Mouse (Mus musculus) lung, postnatal 36 days (tissue): ENCODE data around the gene Tex44.

Experiments used
- DNase-seq: peaks from one replicate; pipeline ENCODE4 v3.0.0; 2022; ENCODE audit warnings: mixed read lengths

Gene Tex44

GRCm38 (mm10) chr1:86448272-86448671 is 22.1 kb downstream of the Tex44 start:
- peak; percentile 67 for DNase-seq

- DNase-seq: no peak
Observed at GRCm38 (mm10) chr1:86449966-86450365, 23.8 kb downstream of the Tex44 start.

- DNase-seq: no peak
Observed at GRCm38 (mm10) chr1:86452713-86453112, 26.6 kb downstream of the Tex44 start.

GRCm38 (mm10) chr1:86456892-86457581 is 30.9 kb downstream of the Tex44 start:
- DNase-seq: no peak

- DNase-seq: no peak
Observed at GRCm38 (mm10) chr1:86459371-86459770, 33.2 kb downstream of the Tex44 start.

- no peak for DNase-seq
Observed at GRCm38 (mm10) chr1:86464223-86464874, 38.2 kb downstream of the Tex44 start.

GRCm38 (mm10) chr1:86464875-86465224 is 38.7 kb downstream of the Tex44 start:
- no peak for DNase-seq

- no peak for DNase-seq
Observed at GRCm38 (mm10) chr1:86467416-86467815, 41.3 kb downstream of the Tex44 start.

GRCm38 (mm10) chr1:86469876-86470275 is 43.7 kb downstream of the Tex44 start:
- DNase-seq: no peak

- peak; percentile 94 for DNase-seq
Observed at GRCm38 (mm10) chr1:86470519-86471181, 44.5 kb downstream of the Tex44 start.

GRCm38 (mm10) chr1:86471504-86471961 is 45.4 kb downstream of the Tex44 start:
- DNase-seq: peak; percentile 85

GRCm38 (mm10) chr1:86472197-86472952 is 46.2 kb downstream of the Tex44 start:
- peak; percentile 92 for DNase-seq

GRCm38 (mm10) chr1:86473109-86473760 is 47.1 kb downstream of the Tex44 start:
- no peak for DNase-seq
